Mouse (Mus musculus) liver, embryonic 14.5 days (tissue): Measurements from ENCODE around the gene Cfap77.

Experiments
- CTCF ChIP-seq: IDR thresholded peaks from 2 replicates; pipeline ENCODE4 v1.5.1; 2016; ENCODE audit warnings: antibody characterized with exemption, low read depth, control low read depth
- EP300 ChIP-seq: IDR thresholded peaks from 2 replicates; pipeline ENCODE4 v1.6.1; 2016; ENCODE audit warnings: antibody characterized with exemption, low read depth

GRCm38 (mm10) chr2:28952981-28953380 is 101.9 kb downstream of the Cfap77 start:
- TF ChIP-seq CTCF (no peak), EP300 (no peak)
